Comparison of ENCODE assay signal across 21 mouse cellular contexts in genomic region chr16:38181421-38181820, GRCm38 (mm10).
DNase-seq lines count a peak whose midpoint lies in the region; ATAC-seq and TF ChIP-seq lines count a peak whose summit lies in the region.
"Had no signal": no experiment of that assay in that cellular context is flagged by ENCODE, and none has a peak within 500 bp of the region (broad histone marks: within the 10 kb centered on the region; RNA-seq: fewer than 3 reads in every experiment).

No protein-coding gene starts in this region.

- H3K4me1 ChIP-seq in heart, embryonic 10.5 days = peaks cover 17% of the 10 kb centered on the region; the same call in 1 of the 2 replicates
- H3K4me1 ChIP-seq in kidney, postnatal 0 days (replicated peaks; ENCODE audit: insufficient read depth, low read length) = peaks cover 5% of the 10 kb centered on the region; the same call in 1 of the 2 replicates
- H3K4me1 ChIP-seq in neural tube, embryonic 13.5 days (replicated peaks) = peaks cover 3% of the 10 kb centered on the region; the same call in 1 of the 2 replicates
- H3K4me1 ChIP-seq in olfactory bulb, adult 2 months (ENCODE audit: control insufficient read depth, insufficient read depth, low read length) = peaks cover 7% of the 10 kb centered on the region; the same call in 1 of the 2 replicates
- H3K4me1 ChIP-seq: embryonic facial prominence, embryonic 10.5 days had no signal

- TF ChIP-seq CTCF in kidney, postnatal 0 days (IDR thresholded peaks at IDR 0.05; ENCODE audit: low read depth) = no peak
- TF ChIP-seq CTCF in olfactory bulb, adult 2 months (IDR thresholded peaks at IDR 0.05; ENCODE audit: insufficient read depth, low read depth, low read length) = no peak

- peaks cover 24% of the 10 kb centered on the region; the same call in 1 of the 2 replicates for H3K36me3 ChIP-seq in heart, embryonic 10.5 days
- H3K36me3 ChIP-seq in kidney, postnatal 0 days (ENCODE audit: insufficient read depth, low read length) = peaks cover 8% of the 10 kb centered on the region; the same call in 1 of the 2 replicates
- peaks cover 19% of the 10 kb centered on the region for H3K36me3 ChIP-seq in neural tube, embryonic 13.5 days
- H3K36me3 ChIP-seq: heart, embryonic 15.5 days had no signal

- no peak overlapping the region for H3K4me2 ChIP-seq in kidney, postnatal 0 days (ENCODE audit: low read length)
- H3K4me2 ChIP-seq in neural tube, embryonic 13.5 days = no peak overlapping the region
- H3K4me2 ChIP-seq: forebrain, embryonic 13.5 days; heart, embryonic 11.5 days; heart, embryonic 15.5 days had no signal

- no peak overlapping the region for H3K4me3 ChIP-seq in heart, embryonic 10.5 days
- no peak overlapping the region for H3K4me3 ChIP-seq in kidney, postnatal 0 days (replicated peaks; ENCODE audit: low read depth, low read length)
- no peak overlapping the region for H3K4me3 ChIP-seq in neural tube, embryonic 13.5 days
- H3K4me3 ChIP-seq in olfactory bulb, adult 2 months (ENCODE audit: insufficient read depth, low read depth, low read length) = no peak overlapping the region
- H3K4me3 ChIP-seq: embryonic facial prominence, embryonic 10.5 days; forebrain, embryonic 13.5 days; heart, embryonic 15.5 days had no signal

- ATAC-seq in kidney, postnatal 0 days (replicated peaks; ENCODE audit: low FRiP score, low read depth) = no peak
- no peak; the same call in 1 of the 2 replicates for ATAC-seq in neural tube, embryonic 13.5 days (ENCODE audit: low read depth)
- ATAC-seq: forebrain, postnatal 0 days; hindbrain, embryonic 16.5 days had no signal

- 92% methylated on average over 8 of the region's 8 CpGs for WGBS in heart, embryonic 10.5 days
- 87% methylated on average over 8 of the region's 8 CpGs for WGBS in kidney, postnatal 0 days
- 75% methylated on average over 8 of the region's 8 CpGs for WGBS in neural tube, embryonic 13.5 days
- 24% methylated on average over 8 of the region's 8 CpGs for WGBS in olfactory bulb, adult 2 months

- H3K9me3 ChIP-seq in heart, embryonic 10.5 days = no peaks in the 10 kb centered on the region
- no peaks in the 10 kb centered on the region for H3K9me3 ChIP-seq in kidney, postnatal 0 days (replicated peaks; ENCODE audit: low read length)
- no peaks in the 10 kb centered on the region for H3K9me3 ChIP-seq in neural tube, embryonic 13.5 days
- H3K9me3 ChIP-seq: embryonic facial prominence, embryonic 10.5 days; forebrain, embryonic 13.5 days; heart, embryonic 15.5 days had no signal

- no peak for TF ChIP-seq POLR2A in olfactory bulb, adult 2 months (IDR thresholded peaks at IDR 0.05; ENCODE audit: insufficient read depth, low read depth, low read length)

- no peak overlapping the region for H3K27ac ChIP-seq in heart, embryonic 10.5 days
- H3K27ac ChIP-seq in kidney, postnatal 0 days = no peak overlapping the region
- 0 out of 2 replicates have a peak overlapping the region, but pooled peaks have one; percentile 10 for H3K27ac ChIP-seq in neural tube, embryonic 13.5 days (replicated peaks)
- H3K27ac ChIP-seq in olfactory bulb, adult 2 months (ENCODE audit: insufficient read depth, low read depth, low read length) = 0 out of 2 replicates have a peak overlapping the region, but pooled peaks have one; percentile 54
- H3K27ac ChIP-seq: embryonic facial prominence, embryonic 10.5 days; forebrain, embryonic 13.5 days; heart, embryonic 15.5 days had no signal

- peak; percentile 66 for DNase-seq in heart, adult 11 months
- no peak for DNase-seq in heart, embryonic 10.5 days (ENCODE audit: low spot score)
- peak; percentile 16 for DNase-seq in kidney, postnatal 0 days (ENCODE audit: low spot score)
- no peak for DNase-seq in kidney, postnatal 25 days
- no peak for DNase-seq in adrenal gland, postnatal 36 days
- no peak for DNase-seq in layer of hippocampus, postnatal 36 days
- DNase-seq: adrenal gland, adult 2 months; adrenal gland, postnatal 25 days; cerebellum, adult 2 months; cerebellum, postnatal 10 days; forebrain, postnatal 0 days; gastrocnemius, postnatal 36 days; heart, adult 18-20 months; heart, postnatal 14 days had no signal

- H3K27me3 ChIP-seq in heart, embryonic 10.5 days (ENCODE audit: insufficient read depth, poor library complexity, severe bottlenecking) = no peaks in the 10 kb centered on the region
- H3K27me3 ChIP-seq in kidney, postnatal 0 days (ENCODE audit: insufficient read depth, low read length) = no peaks in the 10 kb centered on the region
- no peaks in the 10 kb centered on the region for H3K27me3 ChIP-seq in neural tube, embryonic 13.5 days
- H3K27me3 ChIP-seq: forebrain, embryonic 13.5 days; heart, embryonic 15.5 days had no signal

- no peak overlapping the region for H3K9ac ChIP-seq in kidney, postnatal 0 days (ENCODE audit: low read depth, low read length)
- H3K9ac ChIP-seq in neural tube, embryonic 13.5 days = no peak overlapping the region
- H3K9ac ChIP-seq: forebrain, embryonic 13.5 days; forebrain, postnatal 0 days; heart, embryonic 15.5 days had no signal

Comparison
In these comparisons a context has a peak if more than half of its experiments do, and no peak if none do; other contexts are left out.
1. DNase-seq: peak in heart, adult 11 months (single experiment) and kidney, postnatal 0 days (single experiment); none in heart, embryonic 10.5 days (single experiment), kidney, postnatal 25 days (0 of 2), adrenal gland, postnatal 36 days (0 of 2) and layer of hippocampus, postnatal 36 days (0 of 2).
2. H3K27ac ChIP-seq: peak in neural tube, embryonic 13.5 days (single experiment) and olfactory bulb, adult 2 months (single experiment); none in heart, embryonic 10.5 days (single experiment) and kidney, postnatal 0 days (single experiment).